Mouse (Mus musculus): ENCODE data around the gene Iqsec1. TPM values are rescaled to one million over a fixed set of nuclear protein-coding genes. Genes with fewer than 3 reads are reported as not detected.

Iqsec1 gene
- total and polyA plus RNA-seq, 2 experiments from 2014 or later: 12.0 to 93.7 TPM

- 26% methylated on average over 2 of the region's 2 CpGs for WGBS
- no peak overlapping the region for H3K4me2 ChIP-seq (ENCODE audit: low read depth, low read length)
- no peak for TF ChIP-seq CTCF (IDR thresholded peaks at IDR 0.05; ENCODE audit: low read depth)
- TF ChIP-seq EP300 (IDR thresholded peaks at IDR 0.05; ENCODE audit: low read depth): no peak
- H3K4me1 ChIP-seq (ENCODE audit: control insufficient read depth, insufficient read depth): peaks cover 33% of the 10 kb centered on the region
- DNase-seq (ENCODE audit: low spot score) (no peak), ATAC-seq (ENCODE audit: insufficient read depth, low read depth) (no peak)
- no peak overlapping the region for H3K9ac ChIP-seq (replicated peaks; ENCODE audit: low read depth, low read length)
- H3K36me3 ChIP-seq (replicated peaks; ENCODE audit: control insufficient read depth, insufficient read depth, low read length): no peaks in the 10 kb centered on the region
- no peak overlapping the region for H3K27ac ChIP-seq (ENCODE audit: low read depth)
- no peaks in the 10 kb centered on the region for H3K27me3 ChIP-seq (ENCODE audit: control insufficient read depth, insufficient read depth, low read length)
- no peaks in the 10 kb centered on the region for H3K9me3 ChIP-seq (replicated peaks; ENCODE audit: control insufficient read depth, low read length)
- H3K4me3 ChIP-seq (ENCODE audit: low read depth, low read length): no peak overlapping the region
These were observed 183.4 kb downstream of the Iqsec1 start for GRCm38 (mm10) chr6:90805101-90805500.

DNA sequence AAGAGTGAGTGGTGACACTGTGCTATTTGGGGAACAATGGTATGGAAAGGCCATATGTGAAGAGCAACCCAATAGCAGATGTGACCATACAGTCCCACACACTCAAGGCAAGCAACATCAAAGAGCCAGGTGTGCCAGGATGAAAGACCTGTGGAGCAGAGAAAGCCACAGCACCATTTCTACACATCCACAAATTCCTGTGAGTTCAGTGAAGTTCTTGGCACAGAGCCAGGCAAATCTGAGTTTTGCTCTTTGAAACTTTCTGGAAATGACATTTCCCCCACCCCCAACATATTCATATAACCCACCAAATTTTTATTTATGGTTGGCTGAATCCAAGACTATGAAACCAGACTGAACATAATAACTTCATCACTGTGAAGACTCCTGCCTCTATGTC lies 183.8 kb downstream of the Iqsec1 start:
- Histone ChIP-seq H3K4me3 (ENCODE audit: low read depth, low read length) (no peak overlapping the region), H3K27me3 (ENCODE audit: control insufficient read depth, insufficient read depth, low read length) (no peaks in the 10 kb centered on the region), H3K27ac (ENCODE audit: low read depth) (no peak overlapping the region), H3K4me1 (ENCODE audit: control insufficient read depth, insufficient read depth) (peaks cover 33% of the 10 kb centered on the region), H3K36me3 (replicated peaks; ENCODE audit: control insufficient read depth, insufficient read depth, low read length) (no peaks in the 10 kb centered on the region), H3K9me3 (replicated peaks; ENCODE audit: control insufficient read depth, low read length) (no peaks in the 10 kb centered on the region), H3K9ac (replicated peaks; ENCODE audit: low read depth, low read length) (no peak overlapping the region), H3K4me2 (ENCODE audit: low read depth, low read length) (no peak overlapping the region)
- DNase-seq (ENCODE audit: low spot score) (no peak), ATAC-seq (ENCODE audit: insufficient read depth, low read depth) (no peak)
- no peak for TF ChIP-seq EP300 (IDR thresholded peaks at IDR 0.05; ENCODE audit: low read depth)
- TF ChIP-seq CTCF (IDR thresholded peaks at IDR 0.05; ENCODE audit: low read depth): no peak

DNA sequence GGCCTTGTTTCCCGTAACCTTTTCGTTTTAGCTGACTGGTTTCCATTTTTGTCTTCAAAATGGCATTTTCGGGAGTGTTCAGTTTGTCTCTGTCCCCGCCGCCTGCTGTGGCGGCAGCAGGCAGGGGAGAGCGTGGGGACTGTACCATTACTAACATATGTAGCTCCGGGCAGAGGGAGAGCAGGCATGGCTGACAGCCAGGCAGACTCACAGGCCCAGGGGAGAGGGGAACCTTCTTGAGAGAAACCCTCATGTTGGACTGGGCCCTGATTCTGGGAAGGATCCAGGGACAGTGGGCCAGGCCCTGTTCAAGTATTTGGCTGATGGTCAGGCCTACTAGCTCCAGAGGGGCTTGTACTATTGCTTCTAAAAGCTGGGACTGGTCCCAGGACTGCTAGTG lies 185.9 kb downstream of the Iqsec1 start:
- TF ChIP-seq CTCF (IDR thresholded peaks at IDR 0.05; ENCODE audit: low read depth) (no peak), EP300 (IDR thresholded peaks at IDR 0.05; ENCODE audit: low read depth) (no peak)
- Histone ChIP-seq H3K4me1 (ENCODE audit: control insufficient read depth, insufficient read depth) (peaks cover 29% of the 10 kb centered on the region), H3K9me3 (replicated peaks; ENCODE audit: control insufficient read depth, low read length) (no peaks in the 10 kb centered on the region), H3K27me3 (ENCODE audit: control insufficient read depth, insufficient read depth, low read length) (no peaks in the 10 kb centered on the region), H3K4me2 (ENCODE audit: low read depth, low read length) (no peak overlapping the region), H3K4me3 (ENCODE audit: low read depth, low read length) (no peak overlapping the region), H3K27ac (ENCODE audit: low read depth) (peak overlapping the region; percentile 31; the same call in 1 of the 2 replicates), H3K36me3 (replicated peaks; ENCODE audit: control insufficient read depth, insufficient read depth, low read length) (no peaks in the 10 kb centered on the region), H3K9ac (replicated peaks; ENCODE audit: low read depth, low read length) (no peak overlapping the region)
- WGBS: 80% methylated on average over 8 of the region's 8 CpGs
- DNase-seq (ENCODE audit: low spot score) (no peak), ATAC-seq (ENCODE audit: insufficient read depth, low read depth) (no peak)

GRCm38 (mm10) chr6:90802058-90802457 lies 186.4 kb downstream of the Iqsec1 start:
- no peak overlapping the region for H3K4me3 ChIP-seq (ENCODE audit: low read depth, low read length)
- DNase-seq (ENCODE audit: low spot score): no peak
- TF ChIP-seq CTCF (IDR thresholded peaks at IDR 0.05; ENCODE audit: low read depth) (no peak), EP300 (IDR thresholded peaks at IDR 0.05; ENCODE audit: low read depth) (no peak)
- ATAC-seq (ENCODE audit: insufficient read depth, low read depth): no peak
- H3K4me1 ChIP-seq (ENCODE audit: control insufficient read depth, insufficient read depth): peaks cover 24% of the 10 kb centered on the region
- 74% methylated on average over 3 of the region's 3 CpGs for WGBS
- no peak overlapping the region for H3K9ac ChIP-seq (replicated peaks; ENCODE audit: low read depth, low read length)
- no peaks in the 10 kb centered on the region for H3K36me3 ChIP-seq (replicated peaks; ENCODE audit: control insufficient read depth, insufficient read depth, low read length)
- no peaks in the 10 kb centered on the region for H3K9me3 ChIP-seq (replicated peaks; ENCODE audit: control insufficient read depth, low read length)
- no peak overlapping the region for H3K4me2 ChIP-seq (ENCODE audit: low read depth, low read length)
- no peak overlapping the region for H3K27ac ChIP-seq (ENCODE audit: low read depth)
- H3K27me3 ChIP-seq (ENCODE audit: control insufficient read depth, insufficient read depth, low read length): no peaks in the 10 kb centered on the region

GRCm38 (mm10) chr6:90800825-90801224 lies 187.7 kb downstream of the Iqsec1 start:
- WGBS: 92% methylated on average over 2 of the region's 2 CpGs
- TF ChIP-seq EP300 (IDR thresholded peaks at IDR 0.05; ENCODE audit: low read depth) (no peak), CTCF (IDR thresholded peaks at IDR 0.05; ENCODE audit: low read depth) (no peak)
- no peaks in the 10 kb centered on the region for H3K36me3 ChIP-seq (replicated peaks; ENCODE audit: control insufficient read depth, insufficient read depth, low read length)
- H3K4me1 ChIP-seq (ENCODE audit: control insufficient read depth, insufficient read depth): peaks cover 24% of the 10 kb centered on the region
- ATAC-seq (ENCODE audit: insufficient read depth, low read depth) (no peak), DNase-seq (ENCODE audit: low spot score) (no peak)
- no peak overlapping the region for H3K27ac ChIP-seq (ENCODE audit: low read depth)
- no peaks in the 10 kb centered on the region for H3K27me3 ChIP-seq (ENCODE audit: control insufficient read depth, insufficient read depth, low read length)
- H3K4me3 ChIP-seq (ENCODE audit: low read depth, low read length): no peak overlapping the region
- no peaks in the 10 kb centered on the region for H3K9me3 ChIP-seq (replicated peaks; ENCODE audit: control insufficient read depth, low read length)
- no peak overlapping the region for H3K4me2 ChIP-seq (ENCODE audit: low read depth, low read length)
- no peak overlapping the region for H3K9ac ChIP-seq (replicated peaks; ENCODE audit: low read depth, low read length)

DNA sequence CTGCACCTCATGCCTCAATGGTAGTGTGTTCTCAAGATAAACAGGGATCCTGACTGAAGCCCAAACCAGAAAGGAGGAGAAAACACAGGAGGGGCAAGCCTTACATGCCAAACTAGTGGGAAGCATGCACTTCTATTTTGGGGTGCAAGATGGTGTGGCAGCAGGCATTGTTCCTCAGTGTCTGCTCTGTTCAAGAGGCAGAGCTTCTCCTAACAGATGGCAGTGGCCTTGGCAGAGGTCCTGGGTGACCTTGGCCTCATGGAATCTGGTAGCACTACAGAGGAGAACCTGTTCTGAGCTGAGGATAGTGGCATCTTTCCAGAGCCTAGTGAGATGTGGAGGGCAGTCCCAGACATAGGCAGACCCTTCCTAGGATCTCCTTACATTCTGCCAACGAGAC lies 189.4 kb downstream of the Iqsec1 start:
- no peak for TF ChIP-seq CTCF (IDR thresholded peaks at IDR 0.05; ENCODE audit: low read depth)
- no peak for TF ChIP-seq EP300 (IDR thresholded peaks at IDR 0.05; ENCODE audit: low read depth)
- ATAC-seq (ENCODE audit: insufficient read depth, low read depth) (0 out of 2 replicates have a peak, but pooled peaks have one; percentile 51), DNase-seq (ENCODE audit: low spot score) (no peak)
- peak overlapping the region; percentile 36; the same call in 1 of the 2 replicates for H3K27ac ChIP-seq (ENCODE audit: low read depth)
- no peak overlapping the region for H3K9ac ChIP-seq (replicated peaks; ENCODE audit: low read depth, low read length)
- no peaks in the 10 kb centered on the region for H3K27me3 ChIP-seq (ENCODE audit: control insufficient read depth, insufficient read depth, low read length)
- H3K36me3 ChIP-seq (replicated peaks; ENCODE audit: control insufficient read depth, insufficient read depth, low read length): no peaks in the 10 kb centered on the region
- no peak overlapping the region for H3K4me3 ChIP-seq (ENCODE audit: low read depth, low read length)
- WGBS: 53% methylated on average over 1 of the region's 1 CpGs
- H3K4me2 ChIP-seq (ENCODE audit: low read depth, low read length): no peak overlapping the region
- H3K9me3 ChIP-seq (replicated peaks; ENCODE audit: control insufficient read depth, low read length): no peaks in the 10 kb centered on the region
- H3K4me1 ChIP-seq (ENCODE audit: control insufficient read depth, insufficient read depth): peaks cover 13% of the 10 kb centered on the region

Data from heart, postnatal 0 days (tissue).